Mouse (Mus musculus) retina, postnatal 7 days (tissue): ENCODE measurements at regions not wholly inside any gene's neighbourhood (a gene's known extent, or its start where the extent isn't known, plus 50 kb on each side); places are given as distances from the start of the nearest gene placed in this dataset.

Experiments
- DNase-seq: peaks from one replicate; pipeline ENCODE4 v3.0.0-alpha.2; 2012; ENCODE audit warnings: low read depth, low spot score

- DNase-seq: no peak
Measured at GRCm38 (mm10) chr1:121050695-121051495, 281.5 kb downstream of the Insig2 start.

- no peak for DNase-seq
Measured at GRCm38 (mm10) chr1:121051496-121052119, 280.8 kb downstream of the Insig2 start.

GRCm38 (mm10) chr1:121052120-121052501 is 280.3 kb downstream of the Insig2 start:
- DNase-seq: no peak

GRCm38 (mm10) chr1:121053692-121054091 is 278.7 kb downstream of the Insig2 start:
- DNase-seq: no peak

GRCm38 (mm10) chr1:121074569-121074968 is 257.8 kb downstream of the Insig2 start:
- DNase-seq: no peak

GRCm38 (mm10) chr1:121082839-121083238 is 249.6 kb downstream of the Insig2 start:
- DNase-seq: no peak

DNA sequence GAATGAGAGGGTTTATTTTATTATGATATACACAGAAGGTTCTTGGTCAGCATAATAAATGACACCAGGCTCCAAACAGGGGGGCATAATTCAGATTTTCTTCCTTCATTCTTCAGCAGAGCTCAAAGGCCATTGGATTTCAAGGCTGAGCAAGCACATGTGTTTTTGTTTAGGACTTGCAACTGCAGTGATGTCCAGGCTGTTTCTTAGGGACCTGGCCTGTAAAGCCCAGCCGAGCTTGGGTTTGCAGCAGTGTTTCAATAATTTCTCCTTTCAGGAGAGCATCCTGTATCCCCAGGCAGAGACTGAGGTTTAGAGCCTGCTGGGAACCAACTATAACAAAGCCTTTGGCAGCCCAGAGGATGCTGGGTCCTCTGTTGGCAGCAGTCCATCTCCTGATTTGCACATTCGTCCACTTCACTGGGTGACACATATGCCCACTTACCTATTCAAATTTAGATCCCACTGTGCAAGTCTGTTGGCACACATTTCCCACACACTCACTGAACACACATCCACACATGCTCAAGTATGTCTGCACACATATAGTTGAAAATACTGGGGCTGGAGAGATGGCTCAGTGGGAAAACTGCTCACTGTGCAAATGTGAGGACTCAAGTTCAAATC is 247.2 kb downstream of the Insig2 start:
- DNase-seq: no peak

DNA sequence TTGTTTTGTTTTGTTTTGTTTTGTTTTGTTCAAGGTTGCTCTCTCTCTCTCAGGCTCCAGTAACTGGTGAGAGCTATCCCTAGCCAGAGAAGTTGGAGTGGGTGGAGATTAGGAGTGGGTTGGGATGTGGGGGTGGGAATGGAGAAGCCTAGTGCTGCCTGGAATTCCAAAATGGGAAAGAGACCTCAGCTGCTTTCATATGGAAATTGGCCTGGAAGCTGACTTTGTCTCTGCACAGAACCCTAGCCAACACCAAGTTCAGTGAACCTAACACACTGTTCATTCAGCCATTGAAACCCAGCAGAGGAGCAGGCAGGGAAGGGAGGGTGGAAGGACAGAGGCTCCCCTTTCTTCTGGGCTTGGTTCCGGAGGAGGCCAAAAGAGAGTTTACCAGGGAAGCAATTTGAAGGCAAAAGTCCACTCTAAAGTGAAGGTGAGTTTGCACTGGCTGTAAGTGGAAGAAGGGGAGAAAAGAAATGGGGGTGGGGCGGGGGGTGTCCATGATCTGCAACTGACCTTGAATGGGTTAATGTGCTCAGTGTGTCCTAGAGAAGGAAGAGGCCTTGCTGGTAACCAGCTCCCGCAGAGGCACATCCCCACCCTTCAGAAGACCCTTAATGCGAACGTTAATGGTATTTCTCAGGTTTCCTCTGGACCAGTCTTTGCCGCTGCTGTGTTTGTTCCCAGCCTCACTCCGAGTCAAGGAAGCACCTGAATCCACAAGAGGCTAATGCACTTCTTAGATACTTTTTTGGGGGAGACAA is 245.1 kb downstream of the Insig2 start:
- no peak for DNase-seq

DNA sequence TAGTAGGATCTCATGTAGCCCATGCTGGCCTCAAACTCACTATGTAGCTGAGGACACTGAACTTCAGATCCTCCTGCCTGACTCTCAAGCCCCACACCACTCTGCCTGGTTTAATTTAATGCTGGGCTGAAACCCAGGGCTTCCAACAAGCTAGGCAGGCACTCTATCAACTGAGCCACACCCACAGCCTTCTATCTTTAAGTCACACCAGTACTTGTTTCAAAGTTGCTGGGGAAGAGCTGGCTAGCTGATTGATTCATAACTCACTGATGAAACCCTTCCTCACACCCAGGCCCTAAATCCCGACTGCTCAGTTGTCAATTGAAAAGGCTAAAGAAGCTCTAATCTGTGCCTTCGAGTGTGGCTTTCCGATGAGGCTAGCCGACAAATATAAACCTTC is 241.8 kb downstream of the Insig2 start:
- DNase-seq: no peak

DNA sequence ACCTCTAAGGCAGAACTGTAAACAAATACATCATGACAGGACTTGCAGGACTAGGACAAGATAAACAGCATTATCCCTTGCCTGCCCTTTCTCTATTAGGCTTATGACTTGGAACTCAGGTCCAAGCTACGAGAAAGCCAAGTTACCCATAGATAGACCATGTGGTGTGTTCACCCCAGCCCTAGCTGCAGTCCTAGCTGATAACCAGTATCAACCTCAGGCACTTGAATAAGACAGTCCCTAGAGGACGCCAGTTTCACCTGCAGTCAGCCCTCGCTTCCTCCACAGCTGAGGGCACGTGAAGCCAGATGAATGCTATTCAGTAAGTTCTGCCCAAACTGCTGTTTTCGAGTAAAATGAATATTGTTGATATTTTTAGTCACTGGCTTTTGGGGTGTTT is 239.5 kb downstream of the Insig2 start:
- DNase-seq: no peak

GRCm38 (mm10) chr1:121096551-121097550 is 235.5 kb downstream of the Insig2 start:
- no peak for DNase-seq

- DNase-seq: no peak
Measured at GRCm38 (mm10) chr1:121111776-121112344, 220.5 kb downstream of the Insig2 start.

- no peak for DNase-seq
Measured at GRCm38 (mm10) chr1:121112464-121112863, 219.9 kb downstream of the Insig2 start.

- DNase-seq: no peak
Measured at GRCm38 (mm10) chr1:121116626-121117025, 215.8 kb downstream of the Insig2 start.

DNA sequence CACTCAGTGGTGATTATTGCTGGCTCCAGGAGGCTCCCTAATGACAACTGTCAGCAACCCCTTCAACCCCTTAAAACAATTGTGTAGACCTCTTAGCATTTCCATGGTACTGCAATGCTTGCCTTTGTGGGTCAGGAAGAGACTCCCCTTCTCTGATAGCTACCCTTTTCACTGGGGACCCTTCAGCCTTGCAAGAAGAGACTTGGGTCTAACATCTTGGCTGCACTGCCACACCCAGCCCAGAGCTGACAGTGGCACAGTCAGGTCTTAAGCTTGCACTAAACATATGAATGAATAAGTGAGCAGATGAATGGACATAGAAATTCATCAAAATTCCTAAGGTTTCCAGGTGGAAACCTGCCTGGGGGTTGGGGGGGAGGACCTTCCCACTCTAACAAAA is 209.0 kb downstream of the Insig2 start:
- no peak for DNase-seq

- DNase-seq: no peak
Measured at GRCm38 (mm10) chr1:121136284-121136683, 196.1 kb downstream of the Insig2 start.

DNA sequence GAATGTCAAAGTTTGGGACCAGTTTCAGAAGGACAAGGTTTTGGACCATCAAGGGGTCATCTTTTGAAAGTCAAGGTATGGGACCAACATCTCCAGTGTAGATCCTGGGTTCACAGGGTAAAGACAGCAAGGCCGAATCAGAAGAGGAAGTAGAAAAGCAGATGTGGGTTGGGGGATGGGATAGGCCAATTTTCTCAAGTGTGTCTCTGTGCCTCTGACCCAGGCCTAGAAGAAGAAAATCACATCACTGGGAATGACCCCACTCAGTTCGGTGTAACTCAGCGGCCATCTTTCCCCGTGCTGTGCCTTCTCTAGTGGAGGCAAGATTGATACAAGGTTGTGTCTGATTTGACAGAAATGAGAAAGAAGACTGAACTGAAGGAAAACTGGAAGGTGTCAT is 195.5 kb downstream of the Insig2 start:
- DNase-seq: no peak

- no peak for DNase-seq
Measured at GRCm38 (mm10) chr1:121144981-121145380, 187.4 kb downstream of the Insig2 start.

DNA sequence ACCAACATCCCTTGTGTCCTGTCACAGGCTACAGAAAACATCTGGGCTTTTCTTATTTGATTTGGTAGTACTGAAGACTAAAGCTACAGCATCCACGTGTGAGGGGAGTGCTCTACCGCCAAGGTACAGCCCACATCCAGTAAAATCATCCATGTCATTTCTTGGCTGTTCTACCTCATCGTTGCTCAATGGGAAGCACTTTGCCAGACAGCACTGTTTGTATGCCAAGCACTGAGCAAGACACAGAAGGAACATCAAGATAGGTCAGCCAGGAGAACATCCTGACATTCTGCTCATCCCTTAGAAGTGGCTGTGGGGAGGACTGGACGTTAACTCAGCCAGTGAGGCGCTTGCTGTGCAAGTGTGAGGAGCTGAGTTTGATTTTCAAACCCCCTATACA is 178.9 kb downstream of the Insig2 start:
- no peak for DNase-seq

- no peak for DNase-seq
Measured at GRCm38 (mm10) chr1:121154616-121155015, 177.8 kb downstream of the Insig2 start.
